Mouse (Mus musculus) midbrain, postnatal 0 days (tissue): Measurements from ENCODE around the gene Dnm3. TPM values are rescaled to one million over a fixed set of nuclear protein-coding genes. Genes with fewer than 3 reads are reported as not detected.

Experiments used
- ATAC-seq: fragments of 200-750 bp; cut with Nextera tagmentation; 2 replicates; pipeline ENCODE4 v1.8.0; 2017; ENCODE audit warnings: moderate number of reproducible peaks, mild to moderate bottlenecking, moderate TSS enrichment, moderate library complexity; ENCODE audit not compliant: low FRiP score
- DNase-seq: peaks from one replicate; pipeline ENCODE4 v3.0.0-alpha.2; 2015; ENCODE audit warnings: low spot score
- H3K27ac ChIP-seq: fragments of 300-500 bp; sonication (generic); 2 replicates; pipeline ENCODE4 v1.5.1; 2014; ENCODE audit warnings: low read depth, mild to moderate bottlenecking, low read length, mixed read lengths
- H3K27me3 ChIP-seq: fragments of 300-500 bp; sonication (generic); 2 replicates; pipeline ENCODE4 v1.6.1; 2014; ENCODE audit warnings: low read length, control low read depth, mixed read lengths; ENCODE audit not compliant: insufficient read depth
- H3K36me3 ChIP-seq: fragments of 300-500 bp; sonication (generic); 2 replicates; pipeline ENCODE4 v1.6.1; 2014; ENCODE audit warnings: low read length, control low read depth, mixed read lengths; ENCODE audit not compliant: insufficient read depth
- H3K4me1 ChIP-seq: fragments of 300-500 bp; sonication (generic); 2 replicates; pipeline ENCODE4 v1.6.1; 2014; ENCODE audit warnings: mild to moderate bottlenecking, control low read depth, antibody characterized with exemption, low read length, mixed read lengths; ENCODE audit not compliant: insufficient read depth
- H3K4me2 ChIP-seq: fragments of 300-500 bp; sonication (generic); 2 replicates; pipeline ENCODE4 v1.6.1; 2014; ENCODE audit warnings: low read depth, mild to moderate bottlenecking, low read length, mixed read lengths; ENCODE audit not compliant: poor library complexity, severe bottlenecking
- H3K4me3 ChIP-seq: fragments of 300-500 bp; sonication (generic); 2 replicates; pipeline ENCODE4 v1.5.1; 2014; ENCODE audit warnings: low read depth, mild to moderate bottlenecking, low read length, moderate library complexity
- H3K9ac ChIP-seq: fragments of 300-500 bp; sonication (generic); replicated peaks from 2 replicates; pipeline ENCODE4 v1.6.1; 2014; ENCODE audit warnings: mild to moderate bottlenecking, low read length, moderate library complexity, mixed read lengths; ENCODE audit not compliant: poor library complexity, severe bottlenecking
- H3K9me3 ChIP-seq: fragments of 300-500 bp; sonication (generic); 2 replicates; pipeline ENCODE4 v1.6.1; 2016; ENCODE audit warnings: low read length, control low read depth
- CTCF ChIP-seq: IDR thresholded peaks from 2 replicates; pipeline ENCODE4 v1.5.1; 2016; ENCODE audit warnings: antibody characterized with exemption, mild to moderate bottlenecking
- WGBS: fragments of 180-500 bp; shearing (Covaris S2); extraction: QIAGEN DNeasy Blood & Tissue Kit; methylation state at CpG from one replicate; pipeline ENCODE4 v1.1.7; 2014; 5-methylcytosine and 5-hydroxymethylcytosine counted together
- polyA plus RNA-seq: library from polyadenylated mRNA; unstranded; fragments of >200 nt; fragmentation: Nextera tagmentation; extraction: Ambion mirVana; gene quantifications from 2 replicates; pipeline ENCODE4 v1.2.1, GENCODE M21; 2015
- total RNA-seq: library from RNA; depleted of rRNA; stranded (reverse); fragments of >200 nt; gene quantifications from 2 replicates; pipeline ENCODE4 v1.2.3, GENCODE M21; 2014

Gene Dnm3
- total and polyA plus RNA-seq, 2 experiments from 2014 or later, result 67.0 to 88.5 TPM

GRCm38 (mm10) chr1:162463676-162464075 is 14.2 kb downstream of the Dnm3 start:
- 90% methylated on average over 8 of the region's 8 CpGs for WGBS
- ATAC-seq, result no peak

GRCm38 (mm10) chr1:162458711-162459110 is 19.1 kb downstream of the Dnm3 start:
- 82% methylated on average over 2 of the region's 2 CpGs for WGBS
- no peak overlapping the region for H3K4me3 ChIP-seq
- no peak overlapping the region for H3K4me2 ChIP-seq
- no peaks in the 10 kb centered on the region for H3K4me1 ChIP-seq
- H3K27me3 ChIP-seq, result no peaks in the 10 kb centered on the region
- H3K36me3 ChIP-seq, result no peaks in the 10 kb centered on the region
- H3K27ac ChIP-seq, result no peak overlapping the region
- DNase-seq, result no peak
- no peaks in the 10 kb centered on the region for H3K9me3 ChIP-seq
- ATAC-seq, result no peak
- no peak for TF ChIP-seq CTCF
- H3K9ac ChIP-seq, result no peak overlapping the region

More at GRCm38 (mm10) chr1:162463676-162464075, 14.2 kb downstream of the Dnm3 start:
- Histone ChIP-seq H3K9me3 (no peaks in the 10 kb centered on the region), H3K9ac (no peak overlapping the region), H3K4me2 (no peak overlapping the region), H3K4me3 (no peak overlapping the region), H3K27ac (no peak overlapping the region), H3K36me3 (no peaks in the 10 kb centered on the region), H3K4me1 (no peaks in the 10 kb centered on the region), H3K27me3 (no peaks in the 10 kb centered on the region)
- no peak for TF ChIP-seq CTCF
- DNase-seq, result no peak

GRCm38 (mm10) chr1:162456861-162457260 is 21.0 kb downstream of the Dnm3 start:
- H3K4me3 ChIP-seq, result no peak overlapping the region
- no peak for DNase-seq
- no peak overlapping the region for H3K27ac ChIP-seq
- 93% methylated on average over 6 of the region's 6 CpGs for WGBS
- no peak overlapping the region for H3K9ac ChIP-seq
- no peaks in the 10 kb centered on the region for H3K4me1 ChIP-seq
- no peaks in the 10 kb centered on the region for H3K9me3 ChIP-seq
- no peaks in the 10 kb centered on the region for H3K36me3 ChIP-seq
- no peak for ATAC-seq
- no peak for TF ChIP-seq CTCF
- H3K27me3 ChIP-seq, result no peaks in the 10 kb centered on the region
- H3K4me2 ChIP-seq, result no peak overlapping the region

GRCm38 (mm10) chr1:162456406-162456805 is 21.4 kb downstream of the Dnm3 start:
- WGBS, result 87% methylated on average over 4 of the region's 4 CpGs
- H3K36me3 ChIP-seq, result no peaks in the 10 kb centered on the region
- TF ChIP-seq CTCF, result no peak
- H3K4me1 ChIP-seq, result no peaks in the 10 kb centered on the region
- H3K4me3 ChIP-seq, result no peak overlapping the region
- no peak overlapping the region for H3K9ac ChIP-seq
- no peak overlapping the region for H3K27ac ChIP-seq
- H3K9me3 ChIP-seq, result no peaks in the 10 kb centered on the region
- DNase-seq, result no peak
- H3K4me2 ChIP-seq, result no peak overlapping the region
- no peaks in the 10 kb centered on the region for H3K27me3 ChIP-seq
- no peak for ATAC-seq

GRCm38 (mm10) chr1:162453578-162453977 is 24.3 kb downstream of the Dnm3 start:
- no peak for TF ChIP-seq CTCF
- no peaks in the 10 kb centered on the region for H3K36me3 ChIP-seq
- H3K4me2 ChIP-seq, result no peak overlapping the region
- H3K27me3 ChIP-seq, result no peaks in the 10 kb centered on the region
- no peaks in the 10 kb centered on the region for H3K9me3 ChIP-seq
- 49% methylated on average over 8 of the region's 8 CpGs for WGBS
- H3K27ac ChIP-seq, result no peak overlapping the region
- DNase-seq, result peak; percentile 61
- ATAC-seq, result no peak
- no peak overlapping the region for H3K4me3 ChIP-seq
- H3K9ac ChIP-seq, result no peak overlapping the region
- H3K4me1 ChIP-seq, result no peaks in the 10 kb centered on the region

- Histone ChIP-seq H3K27ac (no peak overlapping the region), H3K36me3 (no peaks in the 10 kb centered on the region), H3K4me1 (no peaks in the 10 kb centered on the region), H3K9ac (no peak overlapping the region), H3K4me3 (no peak overlapping the region), H3K4me2 (no peak overlapping the region), H3K9me3 (no peaks in the 10 kb centered on the region), H3K27me3 (no peaks in the 10 kb centered on the region)
- no peak for ATAC-seq
- no peak for TF ChIP-seq CTCF
- DNase-seq, result no peak
- 81% methylated on average over 6 of the region's 6 CpGs for WGBS
Observed at GRCm38 (mm10) chr1:162453030-162453429, 24.8 kb downstream of the Dnm3 start.
